In the genomic region with DNA sequence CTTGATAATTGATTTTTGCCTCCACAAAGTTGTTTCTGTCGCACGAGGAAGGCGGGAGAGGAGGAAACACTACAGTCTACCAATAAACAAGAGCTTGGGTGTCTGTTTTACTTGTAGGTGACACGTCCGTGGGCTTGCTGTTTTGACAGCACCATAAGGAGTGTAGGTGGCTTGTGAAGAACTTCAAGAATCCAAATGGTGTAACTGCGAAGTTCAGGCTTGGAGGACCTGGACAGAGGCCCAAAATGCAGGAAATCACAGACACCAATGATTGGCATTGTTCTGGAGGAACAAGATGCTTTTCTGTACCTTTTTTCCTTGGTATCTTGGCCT, we compare ENCODE assay signal across 8 mouse cellular contexts.
DNase-seq lines count a peak whose midpoint lies in the region; ATAC-seq lines count a peak whose summit lies in the region.

No protein-coding gene starts in this region.

- no peaks in the 10 kb centered on the region for H3K36me3 ChIP-seq in lung, embryonic 15.5 days
- H3K36me3 ChIP-seq in forebrain, embryonic 10.5 days (replicated peaks): no peaks in the 10 kb centered on the region
- no peaks in the 10 kb centered on the region for H3K36me3 ChIP-seq in macrophage (ENCODE audit: inconsistent target)

- H3K4me1 ChIP-seq in lung, embryonic 15.5 days: peaks cover 34% of the 10 kb centered on the region
- H3K4me1 ChIP-seq in forebrain, embryonic 10.5 days: peaks cover 23% of the 10 kb centered on the region

- peak overlapping the region; percentile 61 for H3K4me2 ChIP-seq in lung, embryonic 15.5 days

- H3K9me3 ChIP-seq in lung, embryonic 15.5 days: no peaks in the 10 kb centered on the region
- H3K9me3 ChIP-seq in forebrain, embryonic 10.5 days: no peaks in the 10 kb centered on the region

- no peaks in the 10 kb centered on the region for H3K27me3 ChIP-seq in lung, embryonic 15.5 days
- H3K27me3 ChIP-seq in forebrain, embryonic 10.5 days (ENCODE audit: poor library complexity, severe bottlenecking): no peaks in the 10 kb centered on the region

- H3K27ac ChIP-seq in lung, embryonic 15.5 days: peak overlapping the region; percentile 85
- peak overlapping the region; percentile 90 for H3K27ac ChIP-seq in forebrain, embryonic 10.5 days
- peak overlapping the region; percentile 41 for H3K27ac ChIP-seq in macrophage

- 3% methylated on average over 6 of the region's 6 CpGs for WGBS in lung, embryonic 15.5 days
- WGBS in forebrain, embryonic 10.5 days: 4% methylated on average over 6 of the region's 6 CpGs
- WGBS in macrophage (ENCODE audit: missing documents): 7% methylated on average over 6 of the region's 6 CpGs

- H3K4me3 ChIP-seq in lung, embryonic 15.5 days: peak overlapping the region; percentile 54
- peak overlapping the region; percentile 66 for H3K4me3 ChIP-seq in forebrain, embryonic 10.5 days
- H3K4me3 ChIP-seq in macrophage (ENCODE audit: inconsistent target): peak overlapping the region; percentile 38

- H3K9ac ChIP-seq in lung, embryonic 15.5 days: peak overlapping the region; percentile 38

- peak; percentile 20; the same call in 1 of the 2 replicates for ATAC-seq in lung, embryonic 15.5 days (ENCODE audit: borderline replicate concordance, extremely low read depth, low FRiP score, low TSS enrichment)

- peaks cover 54% of the 10 kb centered on the region for H3K79me2 ChIP-seq in macrophage (ENCODE audit: inconsistent target)

- no peak for DNase-seq in lung, postnatal 4 days
- no peak for DNase-seq in forebrain, embryonic 10.5 days (ENCODE audit: extremely low spot score, low spot score)
- peak; percentile 44 for DNase-seq in layer of hippocampus, adult 9-10 months (ENCODE audit: low spot score)
- peak; percentile 81 for DNase-seq in telencephalon, adult 2 months (ENCODE audit: low read depth, low spot score)
- no peak for DNase-seq in gastrocnemius, postnatal 25 days
- no peak for DNase-seq in embryo, embryonic 9.5 days (ENCODE audit: extremely low spot score)

Comparison
In these comparisons a context has a peak if more than half of its experiments do, and no peak if none do; other contexts are left out.
1. DNase-seq: peak in layer of hippocampus, adult 9-10 months (single experiment) and telencephalon, adult 2 months (single experiment); none in lung, postnatal 4 days (0 of 2), forebrain, embryonic 10.5 days (single experiment), gastrocnemius, postnatal 25 days (single experiment) and embryo, embryonic 9.5 days (single experiment).
2. Peak in every context shown above with its lines, with median percentiles within 50 percentile points of each other: H3K27ac ChIP-seq and H3K4me3 ChIP-seq.